Mouse (Mus musculus) heart, postnatal 25 days (tissue): ENCODE results near the gene Erg. TPM values are rescaled to one million over a fixed set of nuclear protein-coding genes. Genes with fewer than 3 reads are reported as not detected.
A peak's percentile ranks its signal among the peaks of the same experiment; 100 is the strongest.

Source experiments
- DNase-seq: peaks from one replicate; pipeline ENCODE4 v3.0.0; 2022; ENCODE audit warnings: low spot score
- intact Hi-C: fragments of 180-260 bp; cut with DNase I; formaldehyde crosslinking; loops from one replicate; pipeline ENCODE4 v1.15.1; 2025
- total RNA-seq, 2 experiments: library from RNA; stranded (reverse); gene quantifications; 2 replicates each; pipeline ENCODE4 v1.2.3; 2021

The Erg gene
- 10 to 100 TPM; 29.8 to 33.0 TPM for total RNA-seq

- intact Hi-C loops, result no loop called here
- no peak for DNase-seq
These were observed at the start of gene Erg for GRCm38 (mm10) chr16:95586311-95586602. Gene Erg (minus strand): TSS chr16:95586593.

DNA sequence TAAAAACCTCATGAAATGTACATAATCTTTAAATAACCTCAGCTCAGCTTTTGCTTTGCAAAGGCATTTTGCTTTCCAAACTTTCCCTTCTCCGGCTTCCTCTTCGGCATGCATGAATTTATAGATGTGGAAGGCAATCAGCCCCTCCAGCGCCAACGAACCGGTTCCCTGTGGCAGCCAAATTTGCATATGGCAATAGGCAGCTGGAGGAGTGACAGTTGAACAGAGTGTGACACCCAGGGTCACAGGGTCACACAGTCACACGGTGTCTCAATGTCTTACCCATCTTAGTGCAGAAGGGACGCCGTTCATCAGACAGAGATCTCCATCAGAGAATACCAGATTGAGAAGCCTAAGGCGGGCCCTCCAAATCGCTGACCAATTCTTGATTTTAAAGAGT is 45.4 kb upstream of the Erg start:
- intact Hi-C loops, result no loop called here
- no peak for DNase-seq

DNA sequence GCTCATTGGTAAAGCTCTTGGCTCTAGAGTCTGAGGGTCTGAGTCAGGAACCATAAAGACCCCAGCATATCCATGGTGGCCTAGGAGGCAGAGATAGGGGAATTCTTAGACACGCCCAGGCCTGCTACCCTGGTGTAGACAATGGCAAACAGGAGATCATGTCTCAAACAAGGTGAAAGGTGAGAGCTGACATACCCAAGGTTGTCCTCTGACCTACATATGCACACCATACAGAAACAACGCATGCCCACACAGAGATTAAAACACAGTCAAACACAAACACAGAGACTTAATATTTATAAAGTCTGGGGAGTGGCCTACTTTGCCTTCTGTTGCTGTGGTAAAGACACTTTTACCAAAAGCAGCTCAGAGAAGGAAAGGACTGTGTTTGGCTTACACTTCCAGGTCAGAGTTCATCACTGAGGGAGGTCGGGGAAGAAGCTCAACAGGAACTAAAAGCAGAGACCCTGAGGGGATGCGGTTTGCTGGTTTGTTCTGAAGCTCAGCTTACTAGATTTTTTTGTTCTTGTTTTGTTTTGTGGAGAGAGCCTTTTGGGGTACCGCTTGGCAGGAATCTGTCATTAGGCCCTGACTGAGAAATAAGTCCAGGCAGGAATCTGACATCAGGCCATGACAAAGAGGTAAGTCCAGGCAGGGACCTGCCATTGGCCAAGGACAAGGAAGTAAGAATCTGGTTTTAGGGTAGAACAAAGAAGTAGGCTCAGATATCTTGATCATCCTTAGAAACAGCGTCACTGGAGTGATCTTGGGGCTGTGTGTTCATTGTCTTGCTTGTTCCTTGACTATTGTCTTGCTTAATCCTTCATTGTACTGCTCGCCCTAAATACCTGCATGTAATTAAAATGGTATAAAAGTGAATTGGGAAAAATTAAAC is 37.7 kb upstream of the Erg start:
- intact Hi-C loops, result no loop called here
- no peak for DNase-seq

DNA sequence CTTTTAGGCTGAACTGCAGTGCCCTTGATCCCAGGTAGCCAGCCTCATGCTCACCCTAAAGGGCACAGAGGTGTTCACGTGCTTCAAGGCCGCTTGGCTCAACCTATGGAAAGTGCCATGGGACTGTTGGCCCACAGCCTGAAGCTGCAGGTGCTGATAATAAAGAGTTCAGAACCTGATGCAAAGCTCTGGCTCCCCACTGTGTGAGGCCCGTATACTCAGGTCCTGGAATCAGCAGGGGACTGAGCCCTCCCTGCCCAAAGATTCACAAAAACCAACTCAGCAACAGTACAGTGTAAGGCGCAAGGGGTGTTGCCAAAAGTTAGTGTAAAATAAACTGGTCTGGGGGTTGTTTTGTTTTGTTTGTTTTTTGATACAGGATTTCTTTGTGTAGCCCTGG is 36.7 kb upstream of the Erg start:
- no peak for DNase-seq
- intact Hi-C loops, result no loop called here

GRCm38 (mm10) chr16:95619859-95620325 is 33.5 kb upstream of the Erg start:
- intact Hi-C loops, result no loop called here
- DNase-seq, result no peak

GRCm38 (mm10) chr16:95618206-95618605 is 31.8 kb upstream of the Erg start:
- no peak for DNase-seq

DNA sequence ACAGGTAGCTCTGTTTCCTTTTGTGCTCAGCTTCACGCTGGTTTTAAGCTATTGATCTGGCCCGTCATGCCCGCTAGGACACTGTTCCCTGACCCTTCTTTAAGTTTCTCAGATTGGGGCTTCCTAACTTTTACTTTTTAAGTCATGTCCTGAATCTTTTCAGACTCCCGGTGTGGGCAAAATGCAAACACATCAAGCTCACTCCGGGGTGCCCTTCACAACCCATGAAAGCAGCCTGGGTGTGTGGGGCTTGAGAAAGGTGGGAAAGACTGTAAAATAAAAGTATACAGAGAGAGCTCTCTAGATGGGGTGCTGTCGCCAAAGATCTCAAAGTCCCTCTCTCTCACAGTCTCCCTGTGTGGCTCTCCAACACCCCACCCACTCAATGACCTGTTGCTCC is 31.3 kb upstream of the Erg start:
- no peak for DNase-seq
- intact Hi-C loops, result no loop called here

More at GRCm38 (mm10) chr16:95618206-95618605, 31.8 kb upstream of the Erg start:
- intact Hi-C loops, result no loop called here

GRCm38 (mm10) chr16:95615579-95615978 is 29.2 kb upstream of the Erg start:
- no peak for DNase-seq
- intact Hi-C loops, result no loop called here

DNA sequence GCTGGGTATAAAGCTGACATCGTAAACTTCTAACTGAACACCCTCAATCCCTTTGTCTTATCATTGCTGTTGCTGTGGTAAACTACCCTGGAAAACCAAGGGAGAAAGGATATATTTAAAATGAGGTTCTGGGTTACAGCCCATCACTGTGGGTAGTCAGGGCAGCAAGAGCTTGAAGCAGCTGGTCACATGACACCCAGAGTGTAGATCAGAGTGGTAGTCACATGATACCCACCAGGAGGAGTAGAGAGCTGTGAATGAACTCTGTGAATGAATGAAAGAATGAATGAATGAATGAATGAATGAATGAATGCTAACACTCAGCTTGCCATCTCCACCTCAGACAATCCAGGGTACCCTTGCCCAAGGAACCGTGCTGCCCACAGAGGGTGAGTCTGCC is 28.1 kb upstream of the Erg start:
- no peak for DNase-seq
- intact Hi-C loops, result loop anchor here (5.0 kb wide), 1 partner anchor 348 kb away; no protein-coding TSS in a partner anchor

DNA sequence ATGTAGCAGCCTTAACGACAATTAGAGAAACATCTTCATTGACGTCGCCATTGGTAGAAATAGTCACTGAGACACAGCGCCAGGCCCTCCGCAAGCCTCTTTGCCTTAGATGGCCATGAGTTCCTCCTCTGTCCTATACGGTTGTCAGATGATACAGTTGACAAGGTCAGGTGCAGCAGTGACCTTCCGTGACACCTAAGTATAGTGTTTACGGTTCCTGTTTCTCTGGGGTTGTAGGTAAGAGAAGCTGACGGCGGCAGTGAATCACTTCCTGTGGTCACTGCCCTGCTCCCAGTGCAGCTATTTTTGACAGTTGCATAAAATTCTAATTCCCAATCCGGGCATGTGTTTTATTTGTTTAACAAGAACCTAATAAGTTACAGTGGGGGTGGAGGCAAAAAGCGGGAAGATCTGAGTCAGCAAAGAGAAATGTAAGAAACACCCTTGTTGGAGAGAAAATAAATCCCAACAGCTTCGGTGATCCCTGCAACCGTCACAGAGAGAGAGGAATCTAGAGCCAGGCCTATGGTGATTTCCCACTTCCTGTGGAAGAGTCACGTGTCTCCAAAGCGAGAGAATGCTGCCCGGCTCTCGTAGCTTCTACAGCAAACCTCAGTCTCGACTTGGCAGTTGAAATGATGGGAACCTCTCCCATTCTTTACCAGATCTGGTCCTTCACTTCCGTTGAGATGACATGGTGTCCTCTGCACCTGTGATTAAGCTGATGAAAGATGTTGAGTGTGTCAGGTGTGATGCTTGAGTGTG is 25.8 kb upstream of the Erg start:
- no peak for DNase-seq
- intact Hi-C loops, result loop anchor here (5.0 kb wide), 1 partner anchor 350 kb away; no protein-coding TSS in a partner anchor

GRCm38 (mm10) chr16:95608624-95609023 is 22.2 kb upstream of the Erg start:
- intact Hi-C loops, result loop anchor here (5.0 kb wide), 1 partner anchor 339 kb away; no protein-coding TSS in a partner anchor
- no peak for DNase-seq

DNA sequence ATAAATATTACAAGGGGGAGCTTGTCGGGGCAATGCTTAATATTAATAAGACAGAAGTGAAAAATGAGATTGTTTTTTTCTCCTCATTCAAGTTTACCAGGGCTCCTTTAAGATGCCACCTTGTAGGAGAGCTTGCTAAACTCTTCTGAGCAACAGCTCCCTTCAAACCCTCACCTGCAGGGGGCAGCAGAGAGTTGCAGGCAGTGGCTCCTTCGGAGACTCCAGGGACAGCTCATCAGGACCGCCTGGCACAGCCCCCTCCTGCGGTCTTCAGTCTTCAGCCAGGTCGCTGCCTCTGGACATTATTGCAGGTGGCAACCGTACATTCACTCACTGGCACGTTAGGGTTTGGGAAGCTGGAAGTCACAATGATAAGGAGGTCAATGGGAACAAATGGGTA is 18.9 kb upstream of the Erg start:
- DNase-seq, result peak; percentile 23
- intact Hi-C loops, result loop anchor here (5.0 kb wide), 1 partner anchor 342 kb away; no protein-coding TSS in a partner anchor

DNA sequence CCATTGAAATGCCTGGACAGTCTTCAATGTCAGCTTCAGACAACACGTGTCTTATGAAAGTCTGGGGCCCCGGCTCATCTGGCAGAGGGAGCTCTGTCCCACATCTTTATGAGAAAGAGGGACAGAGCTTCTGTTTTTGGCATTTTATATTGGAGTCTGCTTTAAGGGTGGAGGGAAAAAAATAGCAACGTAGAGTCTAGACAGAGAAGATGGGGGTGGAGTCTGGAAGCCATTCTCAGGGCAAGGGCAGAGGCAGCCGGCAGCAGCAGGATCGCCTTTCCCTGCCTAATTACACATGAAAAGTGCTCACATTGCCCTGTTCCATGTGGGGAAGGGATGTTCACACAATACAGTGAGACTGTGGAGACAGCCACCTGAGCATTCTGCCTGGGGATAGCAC is 16.1 kb upstream of the Erg start:
- intact Hi-C loops, result no loop called here
- DNase-seq, result no peak

DNA sequence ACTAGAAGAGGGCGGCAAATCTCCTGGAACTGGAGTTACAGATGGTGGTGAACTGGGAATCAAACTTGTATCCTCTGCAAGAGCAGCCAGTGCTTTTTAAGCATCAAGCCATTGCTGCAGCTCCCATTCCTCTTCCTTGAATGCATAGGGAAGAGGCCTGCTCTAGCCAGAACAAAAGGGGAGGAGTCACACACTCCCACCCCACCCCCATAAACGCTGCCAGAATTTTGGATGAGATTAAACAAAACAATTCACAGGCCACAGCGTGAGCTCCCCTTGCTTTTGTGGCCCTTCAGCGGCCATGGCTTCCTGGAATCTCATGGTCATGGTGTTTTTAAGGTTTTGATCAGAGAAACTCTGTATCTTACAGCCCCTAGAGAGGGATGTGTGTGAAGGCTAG is 15.4 kb upstream of the Erg start:
- intact Hi-C loops, result no loop called here
- no peak for DNase-seq

DNA sequence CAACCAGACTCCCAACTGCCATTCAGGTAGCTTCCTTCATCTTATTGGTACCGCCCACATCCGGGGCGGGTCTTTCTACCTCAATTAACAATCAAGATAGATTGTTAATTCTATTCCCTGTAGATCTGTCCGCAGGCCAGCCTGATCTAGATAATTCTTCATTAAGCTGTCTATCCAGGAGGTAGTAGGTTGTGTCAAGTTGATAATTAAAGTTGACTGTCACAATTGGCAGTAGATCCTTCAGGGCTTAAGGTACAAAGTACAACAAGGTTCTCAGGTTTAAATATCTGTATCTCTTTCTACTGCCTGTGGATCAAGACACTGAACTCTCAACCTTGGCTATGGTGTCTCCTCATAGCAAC is 14.8 kb upstream of the Erg start:
- no peak for DNase-seq
- intact Hi-C loops, result no loop called here

- DNase-seq, result no peak
- intact Hi-C loops, result no loop called here
These were observed 14.3 kb upstream of the Erg start for GRCm38 (mm10) chr16:95600572-95601218.

GRCm38 (mm10) chr16:95598930-95599329 is 12.5 kb upstream of the Erg start:
- intact Hi-C loops, result no loop called here
- DNase-seq, result no peak

- intact Hi-C loops, result no loop called here
- no peak for DNase-seq
These were observed 11.2 kb upstream of the Erg start for GRCm38 (mm10) chr16:95597578-95597951.

GRCm38 (mm10) chr16:95596884-95597577 is 10.6 kb upstream of the Erg start:
- DNase-seq, result no peak
- intact Hi-C loops, result no loop called here

DNA sequence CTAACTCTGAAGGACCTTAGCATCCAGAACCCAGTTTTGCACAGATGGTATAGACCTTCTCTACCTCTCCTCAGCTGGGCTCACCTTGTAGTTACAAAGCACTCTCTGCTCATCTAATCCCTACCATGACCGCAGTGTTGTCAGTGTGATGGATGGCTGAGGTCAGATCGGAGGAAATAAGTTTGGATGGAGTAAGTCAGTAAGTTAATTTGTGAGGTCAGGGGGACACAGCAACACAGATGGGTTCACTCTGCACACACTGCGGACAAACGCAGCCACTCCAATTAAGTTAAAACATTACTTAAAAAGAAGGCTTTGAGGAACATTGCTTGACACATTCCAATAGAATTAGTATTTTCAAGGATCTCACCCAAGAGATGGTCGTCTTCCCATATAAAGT is 2.5 kb upstream of the Erg start:
- intact Hi-C loops, result no loop called here
- DNase-seq, result no peak
